Mouse (Mus musculus): ENCODE results near the gene Wnk4. TPM values are rescaled to one million over a fixed set of nuclear protein-coding genes. Genes with fewer than 3 reads are reported as not detected.

The Wnk4 gene
- polyA plus RNA-seq (2012; fragmentation: generic; extraction: Trizol), result 10 to 100 TPM in 1 of 2 experiments, under 1 TPM in 1; 0.75 to 15.8 TPM

GRCm38 (mm10) chr11:101259948-101260825 is at the start of gene Wnk4:
TSS of gene Wnk4 (plus strand) at chr11:101260567.

GRCm38 (mm10) chr11:101226065-101226701 is 34.2 kb upstream of the Wnk4 start, which contains the start of gene Ezh1:
TSS of gene Ezh1 (minus strand) at chr11:101226463.

GRCm38 (mm10) chr11:101245855-101246701 is 14.3 kb upstream of the Wnk4 start, which contains the start of gene Ramp2:
TSS of gene Ramp2 (plus strand) at chr11:101246028.

GRCm38 (mm10) chr11:101253613-101254389 is 6.6 kb upstream of the Wnk4 start, which contains the start of gene Vps25:
TSS of gene Vps25 (plus strand) at chr11:101253707.

GRCm38 (mm10) chr11:101278223-101279192 is 18.1 kb downstream of the Wnk4 start, which contains the start of the genes Cntd1 and Coa3:
TSS of gene Cntd1 (plus strand) at chr11:101279012.
TSS of gene Coa3 (minus strand) at chr11:101279114.

GRCm38 (mm10) chr11:101302004-101302798 is 41.8 kb downstream of the Wnk4 start, which contains the start of gene Becn1:
TSS of gene Becn1 (minus strand) at chr11:101302286.

GRCm38 (mm10) chr11:101315665-101316500 is 55.5 kb downstream of the Wnk4 start, which contains the start of gene Psme3:
TSS of gene Psme3 (plus strand) at chr11:101316213.

GRCm38 (mm10) chr11:101324763-101325162 is 64.4 kb downstream of the Wnk4 start, which contains the start of gene Aoc2:
TSS of gene Aoc2 (plus strand) at chr11:101325063.

Other genes with a start within 250 kb of the Wnk4 start
- gene Naglu, start 190.6 kb upstream of the Wnk4 start, polyA plus RNA-seq (2012; fragmentation: generic; extraction: Trizol), result 10 to 100 TPM; 21.6 to 69.1 TPM
- gene Hsd17b1, start 182.2 kb upstream of the Wnk4 start, polyA plus RNA-seq (2012; fragmentation: generic; extraction: Trizol), result under 1 TPM; 0.02 to 0.50 TPM
- 10 to 100 TPM; 24.7 to 42.6 TPM for gene Coasy, start 178.0 kb upstream of the Wnk4 start, polyA plus RNA-seq (2012; fragmentation: generic; extraction: Trizol)
- gene Mlx, start 173.3 kb upstream of the Wnk4 start, polyA plus RNA-seq (2012; fragmentation: generic; extraction: Trizol), result 10 to 100 TPM; 23.4 to 30.0 TPM
- 10 to 100 TPM; 10.9 to 17.0 TPM for gene Psmc3ip, start 165.1 kb upstream of the Wnk4 start, polyA plus RNA-seq (2012; fragmentation: generic; extraction: Trizol)
- 10 to 100 TPM; 18.5 to 57.2 TPM for gene Retreg3, start 140.7 kb upstream of the Wnk4 start, polyA plus RNA-seq (2012; fragmentation: generic; extraction: Trizol)
- 100 to 1,000 TPM in 1 of 2 experiments, 10 to 100 TPM in 1; 79.8 to 132 TPM for gene Tubg1, start 140.6 kb upstream of the Wnk4 start, polyA plus RNA-seq (2012; fragmentation: generic; extraction: Trizol)
- gene Tubg2, start 104.7 kb upstream of the Wnk4 start, polyA plus RNA-seq (2012; fragmentation: generic; extraction: Trizol), result under 1 TPM; 0.08 to 0.42 TPM
- 1 to 10 TPM in 1 of 2 experiments, under 1 TPM in 1; 0.25 to 4.2 TPM for gene Cntnap1, start 90.0 kb upstream of the Wnk4 start, polyA plus RNA-seq (2012; fragmentation: generic; extraction: Trizol)
- gene Plekhh3, start 89.2 kb upstream of the Wnk4 start, polyA plus RNA-seq (2012; fragmentation: generic; extraction: Trizol), result 10 to 100 TPM; 19.4 to 50.6 TPM
- gene Ccr10, start 85.1 kb upstream of the Wnk4 start, polyA plus RNA-seq (2012; fragmentation: generic; extraction: Trizol), result 1 to 10 TPM in 1 of 2 experiments, under 1 TPM in 1; 0.15 to 1.9 TPM
- 10 to 100 TPM in 1 of 2 experiments, 1 to 10 TPM in 1; 2.5 to 59.5 TPM for gene Ezh1, start 34.1 kb upstream of the Wnk4 start, polyA plus RNA-seq (2012; fragmentation: generic; extraction: Trizol)
- 10 to 100 TPM in 1 of 2 experiments, under 1 TPM in 1; 0.06 to 11.4 TPM for gene Ramp2, start 14.5 kb upstream of the Wnk4 start, polyA plus RNA-seq (2012; fragmentation: generic; extraction: Trizol)
- 100 to 1,000 TPM; 160 to 255 TPM for gene Vps25, start 6.9 kb upstream of the Wnk4 start, polyA plus RNA-seq (2012; fragmentation: generic; extraction: Trizol)
- gene Cntd1, start 18.4 kb downstream of the Wnk4 start, polyA plus RNA-seq (2012; fragmentation: generic; extraction: Trizol), result under 1 TPM in 1 of 2 experiments, not detected in 1; 0.31 TPM
- 100 to 1,000 TPM; 129 to 135 TPM for gene Coa3, start 18.5 kb downstream of the Wnk4 start, polyA plus RNA-seq (2012; fragmentation: generic; extraction: Trizol)
- 100 to 1,000 TPM in 1 of 2 experiments, 10 to 100 TPM in 1; 26.7 to 146 TPM for gene Becn1, start 41.7 kb downstream of the Wnk4 start, polyA plus RNA-seq (2012; fragmentation: generic; extraction: Trizol)
- 10 to 100 TPM; 40.8 to 46.7 TPM for gene Psme3, start 55.6 kb downstream of the Wnk4 start, polyA plus RNA-seq (2012; fragmentation: generic; extraction: Trizol)
- 1 to 10 TPM in 1 of 2 experiments, under 1 TPM in 1; 0.28 to 2.7 TPM for gene Aoc2, start 64.5 kb downstream of the Wnk4 start, polyA plus RNA-seq (2012; fragmentation: generic; extraction: Trizol)
- 10 to 100 TPM in 1 of 2 experiments, under 1 TPM in 1; 0.39 to 37.3 TPM for gene Aoc3, start 70.0 kb downstream of the Wnk4 start, polyA plus RNA-seq (2012; fragmentation: generic; extraction: Trizol)
- gene G6pc, start 107.0 kb downstream of the Wnk4 start, polyA plus RNA-seq (2012; fragmentation: generic; extraction: Trizol), result not detected
- 100 to 1,000 TPM in 1 of 2 experiments, 10 to 100 TPM in 1; 55.6 to 118 TPM for gene Aarsd1, start 157.0 kb downstream of the Wnk4 start, polyA plus RNA-seq (2012; fragmentation: generic; extraction: Trizol)
- gene Gm27029, start 164.2 kb downstream of the Wnk4 start, polyA plus RNA-seq (2012; fragmentation: generic; extraction: Trizol), result 10 to 100 TPM in 1 of 2 experiments, 1 to 10 TPM in 1; 6.0 to 10.4 TPM
- 10 to 100 TPM in 1 of 2 experiments, 1 to 10 TPM in 1; 7.1 to 24.8 TPM for gene Rundc1, start 164.5 kb downstream of the Wnk4 start, polyA plus RNA-seq (2012; fragmentation: generic; extraction: Trizol)
- 10 to 100 TPM in 1 of 2 experiments, 1 to 10 TPM in 1; 8.2 to 25.9 TPM for gene Ptges3l, start 164.8 kb downstream of the Wnk4 start, polyA plus RNA-seq (2012; fragmentation: generic; extraction: Trizol)
- gene Rpl27, start 181.7 kb downstream of the Wnk4 start, polyA plus RNA-seq (2012; fragmentation: generic; extraction: Trizol), result 1,000 to 10,000 TPM; 3,424 to 4,212 TPM
- gene Ifi35, start 187.8 kb downstream of the Wnk4 start, polyA plus RNA-seq (2012; fragmentation: generic; extraction: Trizol), result 10 to 100 TPM; 38.1 to 78.1 TPM
- 10 to 100 TPM; 41.4 to 62.3 TPM for gene Rnd2, start 204.4 kb downstream of the Wnk4 start, polyA plus RNA-seq (2012; fragmentation: generic; extraction: Trizol)
- gene Vat1, start 205.7 kb downstream of the Wnk4 start, polyA plus RNA-seq (2012; fragmentation: generic; extraction: Trizol), result 100 to 1,000 TPM; 270 to 433 TPM